ENCODE assay signal across 9 mouse cellular contexts in the genomic region with DNA sequence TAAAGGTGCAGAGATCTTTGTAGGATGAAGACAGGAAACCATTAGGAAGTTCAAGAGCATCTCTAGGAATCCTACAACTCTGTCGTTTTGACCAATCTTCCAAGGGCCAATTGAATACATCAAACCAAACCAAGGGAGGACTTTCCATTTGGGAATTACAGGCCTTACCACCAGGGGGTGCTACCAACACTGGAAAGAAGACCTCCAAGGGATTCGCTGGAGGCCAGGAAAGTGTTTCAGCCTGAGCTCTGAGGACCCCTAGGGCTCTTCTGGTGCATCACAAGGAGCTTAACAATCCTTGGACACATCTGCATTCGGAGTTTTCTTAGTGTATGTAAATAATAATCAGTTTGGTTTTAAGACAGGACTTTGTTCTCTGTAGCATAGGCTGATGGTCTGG. TPM values are rescaled to one million over a fixed set of nuclear protein-coding genes. Genes with fewer than 3 reads are reported as not detected.
DNase-seq lines count a peak whose midpoint lies in the region; ATAC-seq and TF ChIP-seq lines count a peak whose summit lies in the region.
"Had no signal": no experiment of that assay in that cellular context is flagged by ENCODE, and none has a peak within 500 bp of the region (broad histone marks: within the 10 kb centered on the region; RNA-seq: fewer than 3 reads in every experiment).

No protein-coding gene starts in this region.

- H3K27me3 ChIP-seq in heart, embryonic 12.5 days (replicated peaks) = no peaks in the 10 kb centered on the region
- no peaks in the 10 kb centered on the region for H3K27me3 ChIP-seq in heart, adult 2 months (ENCODE audit: control insufficient read depth, insufficient read depth, low read length)
- no peaks in the 10 kb centered on the region for H3K27me3 ChIP-seq in stomach, postnatal 0 days (ENCODE audit: control insufficient read depth, insufficient read depth, low read length)
- H3K27me3 ChIP-seq: embryonic facial prominence, embryonic 12.5 days had no signal

- H3K4me2 ChIP-seq in heart, embryonic 12.5 days = no peak overlapping the region
- H3K4me2 ChIP-seq in stomach, postnatal 0 days (replicated peaks; ENCODE audit: low read depth) = no peak overlapping the region
- H3K4me2 ChIP-seq: embryonic facial prominence, embryonic 12.5 days had no signal

- no peak overlapping the region for H3K9ac ChIP-seq in heart, embryonic 12.5 days
- H3K9ac ChIP-seq in heart, adult 2 months (ENCODE audit: low read depth, low read length) = no peak overlapping the region
- H3K9ac ChIP-seq in stomach, postnatal 0 days (ENCODE audit: low read length) = no peak overlapping the region
- H3K9ac ChIP-seq: embryonic facial prominence, embryonic 12.5 days had no signal

- peak; percentile 93 for TF ChIP-seq EP300 in heart, adult 2 months (IDR thresholded peaks at IDR 0.05; ENCODE audit: insufficient read depth, low read depth, low read length)
- TF ChIP-seq EP300 in stomach, postnatal 0 days (optimal IDR thresholded peaks at IDR 0.05) = no peak

- H3K4me1 ChIP-seq in heart, embryonic 12.5 days (replicated peaks) = peaks cover 6% of the 10 kb centered on the region
- H3K4me1 ChIP-seq in heart, adult 2 months (ENCODE audit: control insufficient read depth, insufficient read depth, low read length) = peaks cover 6% of the 10 kb centered on the region
- no peaks in the 10 kb centered on the region for H3K4me1 ChIP-seq in stomach, postnatal 0 days (replicated peaks; ENCODE audit: control insufficient read depth, insufficient read depth)

- 21% methylated on average over 3 of the region's 3 CpGs for WGBS in heart, embryonic 12.5 days
- WGBS in heart, adult 2 months = 10% methylated on average over 3 of the region's 3 CpGs
- WGBS in stomach, postnatal 0 days = 11% methylated on average over 3 of the region's 3 CpGs

- no peaks in the 10 kb centered on the region for H3K36me3 ChIP-seq in heart, embryonic 12.5 days
- no peaks in the 10 kb centered on the region for H3K36me3 ChIP-seq in heart, adult 2 months (ENCODE audit: control insufficient read depth, insufficient read depth, low read length)
- no peaks in the 10 kb centered on the region for H3K36me3 ChIP-seq in stomach, postnatal 0 days (ENCODE audit: control insufficient read depth, insufficient read depth, low read length)
- H3K36me3 ChIP-seq: embryonic facial prominence, embryonic 12.5 days had no signal

- H3K9me3 ChIP-seq in heart, embryonic 12.5 days (replicated peaks) = no peaks in the 10 kb centered on the region
- H3K9me3 ChIP-seq in stomach, postnatal 0 days (ENCODE audit: control insufficient read depth, low read length) = no peaks in the 10 kb centered on the region
- H3K9me3 ChIP-seq: embryonic facial prominence, embryonic 12.5 days had no signal

- no peak for ATAC-seq in heart, embryonic 12.5 days (ENCODE audit: insufficient number of reproducible peaks, low FRiP score)
- no peak for ATAC-seq in stomach, postnatal 0 days (ENCODE audit: low FRiP score, low TSS enrichment)

- intact Hi-C loops in heart, adult 2 months (cut with DNase I) = loop anchor here (1.0 kb wide), 2 partner anchors 38 to 74 kb away; no protein-coding TSS in a partner anchor

- H3K4me3 ChIP-seq in heart, embryonic 12.5 days = no peak overlapping the region
- no peak overlapping the region for H3K4me3 ChIP-seq in heart, adult 2 months
- no peak overlapping the region for H3K4me3 ChIP-seq in stomach, postnatal 0 days (ENCODE audit: low read depth, low read length)
- H3K4me3 ChIP-seq: embryonic facial prominence, embryonic 12.5 days had no signal

- TF ChIP-seq CTCF in heart, adult 2 months (IDR thresholded peaks at IDR 0.05) = no peak; the same call in 1 of the 2 replicates
- TF ChIP-seq CTCF in stomach, postnatal 0 days (IDR thresholded peaks at IDR 0.05; ENCODE audit: low read depth) = peak; percentile 99

- DNase-seq in heart, adult 11 months = peak; percentile 98
- peak; percentile 82 for DNase-seq in WW6 (ENCODE audit: low read depth, low spot score)
- DNase-seq in cerebellum, postnatal 4 days (ENCODE audit: low spot score in 2 of 2) = peak; percentile 52 to 75
- peak; percentile 82 for DNase-seq in heart, adult 2 months
- DNase-seq in layer of hippocampus, postnatal 36 days = peak; percentile 64 to 81
- DNase-seq in mesoderm, embryonic 11.5 days (ENCODE audit: low read depth, low spot score) = peak; percentile 92
- DNase-seq in stomach, postnatal 0 days (ENCODE audit: low spot score) = peak; percentile 85

- no peak for TF ChIP-seq POLR2A in heart, adult 2 months (IDR thresholded peaks at IDR 0.05; ENCODE audit: insufficient read depth, low read depth, low read length)

- H3K79me2 ChIP-seq in heart, adult 2 months (replicated peaks; ENCODE audit: control insufficient read depth, insufficient read depth, low read length) = no peaks in the 10 kb centered on the region

- no peak overlapping the region for H3K27ac ChIP-seq in heart, embryonic 12.5 days (ENCODE audit: poor library complexity, severe bottlenecking)
- H3K27ac ChIP-seq in heart, adult 2 months = no peak overlapping the region
- no peak overlapping the region for H3K27ac ChIP-seq in stomach, postnatal 0 days (replicated peaks)
- H3K27ac ChIP-seq: embryonic facial prominence, embryonic 12.5 days had no signal

RNA-seq across cellular contexts. Expression of gene Nptn, which starts 3.4 kb away (rescaled TPM):
- 122 and 131 TPM in 2 replicates for polyA plus RNA-seq in heart, embryonic 12.5 days (2016; fragmentation: Nextera tagmentation; extraction: Ambion mirVana)
- 100 to 1,000 TPM; 123 to 124 TPM for total RNA-seq in heart, adult 2 months (2021)
- 282 and 290 TPM in 2 replicates for polyA plus RNA-seq in heart, adult 2 months (2012; rRNA removed)
- total RNA-seq in layer of hippocampus, postnatal 36 days (2021) = 100 to 1,000 TPM; 825 to 896 TPM
- 130 and 136 TPM in 2 replicates for polyA plus RNA-seq in stomach, postnatal 0 days (2015; fragmentation: Nextera tagmentation; extraction: Ambion mirVana)

RNA-seq across cellular contexts. Expression of gene Cd276, which starts 23.4 kb away (rescaled TPM):
- polyA plus RNA-seq in heart, embryonic 12.5 days (2016; fragmentation: Nextera tagmentation; extraction: Ambion mirVana) = 39.2 and 42.4 TPM in 2 replicates
- 1 to 10 TPM; 8.5 to 10.0 TPM for total RNA-seq in heart, adult 2 months (2021)
- polyA plus RNA-seq in heart, adult 2 months (2012; rRNA removed) = 7.1 and 7.8 TPM in 2 replicates
- 1 to 10 TPM; 5.8 to 6.0 TPM for total RNA-seq in layer of hippocampus, postnatal 36 days (2021)
- 11.3 and 11.4 TPM in 2 replicates for polyA plus RNA-seq in stomach, postnatal 0 days (2015; fragmentation: Nextera tagmentation; extraction: Ambion mirVana)
